Mouse (Mus musculus) kidney, adult 11 months (tissue): ENCODE results near the gene Slc1a2.

Source experiments
- DNase-seq: peaks from one replicate; pipeline ENCODE4 v3.0.0; 2022

Gene Slc1a2

GRCm38 (mm10) chr2:102667981-102668380 lies 9.5 kb downstream of the Slc1a2 start:
- DNase-seq = no peak

GRCm38 (mm10) chr2:102669580-102669979 lies 11.1 kb downstream of the Slc1a2 start:
- no peak for DNase-seq

- no peak for DNase-seq
Observed at GRCm38 (mm10) chr2:102674582-102674981, 16.1 kb downstream of the Slc1a2 start.

- peak; percentile 21 for DNase-seq
Observed at GRCm38 (mm10) chr2:102675275-102675674, 16.8 kb downstream of the Slc1a2 start.

GRCm38 (mm10) chr2:102676716-102677312 lies 18.4 kb downstream of the Slc1a2 start:
- no peak for DNase-seq

- DNase-seq = no peak
Observed at GRCm38 (mm10) chr2:102677400-102677799, 18.9 kb downstream of the Slc1a2 start.

GRCm38 (mm10) chr2:102681351-102681750 lies 22.9 kb downstream of the Slc1a2 start:
- DNase-seq = no peak

- DNase-seq = no peak
Observed at GRCm38 (mm10) chr2:102682168-102682567, 23.7 kb downstream of the Slc1a2 start.

- no peak for DNase-seq
Observed at GRCm38 (mm10) chr2:102685371-102686107, 27.1 kb downstream of the Slc1a2 start.

GRCm38 (mm10) chr2:102686108-102686450 lies 27.6 kb downstream of the Slc1a2 start:
- DNase-seq = peak; percentile 7

GRCm38 (mm10) chr2:102693556-102693955 lies 35.1 kb downstream of the Slc1a2 start:
- DNase-seq = no peak

GRCm38 (mm10) chr2:102694750-102695149 lies 36.3 kb downstream of the Slc1a2 start:
- no peak for DNase-seq

GRCm38 (mm10) chr2:102695541-102695940 lies 37.1 kb downstream of the Slc1a2 start:
- no peak for DNase-seq

GRCm38 (mm10) chr2:102697732-102698131 lies 39.3 kb downstream of the Slc1a2 start:
- DNase-seq = no peak

GRCm38 (mm10) chr2:102699921-102700320 lies 41.5 kb downstream of the Slc1a2 start:
- no peak for DNase-seq

- DNase-seq = no peak
Observed at GRCm38 (mm10) chr2:102700695-102701094, 42.2 kb downstream of the Slc1a2 start.

GRCm38 (mm10) chr2:102701382-102701781 lies 42.9 kb downstream of the Slc1a2 start:
- no peak for DNase-seq

- DNase-seq = no peak
Observed at GRCm38 (mm10) chr2:102703556-102703955, 45.1 kb downstream of the Slc1a2 start.

GRCm38 (mm10) chr2:102704781-102705180 lies 46.3 kb downstream of the Slc1a2 start:
- no peak for DNase-seq

- DNase-seq = no peak
Observed at GRCm38 (mm10) chr2:102711511-102711910, 53.1 kb downstream of the Slc1a2 start.

GRCm38 (mm10) chr2:102712049-102712448 lies 53.6 kb downstream of the Slc1a2 start:
- DNase-seq = no peak

GRCm38 (mm10) chr2:102712678-102713628 lies 54.5 kb downstream of the Slc1a2 start:
- DNase-seq = no peak

GRCm38 (mm10) chr2:102714320-102714719 lies 55.9 kb downstream of the Slc1a2 start:
- DNase-seq = no peak

- no peak for DNase-seq
Observed at GRCm38 (mm10) chr2:102715754-102716153, 57.3 kb downstream of the Slc1a2 start.
